Mouse (Mus musculus): ENCODE data around the gene Fstl4.

DNA sequence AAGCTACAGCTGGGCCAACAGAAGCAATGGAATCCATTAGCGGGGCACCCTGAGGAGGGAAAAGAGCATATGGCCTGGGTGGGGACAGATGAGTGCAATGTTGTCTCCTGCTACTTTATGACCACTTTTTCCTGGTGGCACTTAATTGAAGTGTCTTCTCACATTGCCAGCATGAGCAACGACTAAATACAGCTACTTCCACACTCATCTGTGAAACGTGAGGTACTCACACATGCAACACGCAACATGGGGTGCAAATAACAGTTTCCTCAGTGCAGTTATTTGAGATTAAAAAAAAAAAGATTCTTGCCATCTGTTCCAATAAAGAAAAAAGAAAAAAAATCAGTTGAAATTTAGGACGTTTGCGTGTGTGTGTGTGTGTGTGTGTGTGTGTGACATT lies 178.5 kb downstream of the Fstl4 start:
- TF ChIP-seq CTCF (IDR thresholded peaks at IDR 0.05; ENCODE audit: extremely low read depth, insufficient read length, insufficient replicate concordance, low read depth, low read length) (no peak), POLR2A (IDR thresholded peaks at IDR 0.05; ENCODE audit: low read depth, low read length) (no peak)
